Mouse (Mus musculus) cerebellum, postnatal 14 days (tissue): ENCODE measurements around the gene Strn3.

Experiments used
- DNase-seq, 2 experiments: peaks; one replicate each; pipeline ENCODE4 v3.0.0; 2021; ENCODE audit warnings: mixed read lengths in 2 of 2

Strn3 gene

DNA sequence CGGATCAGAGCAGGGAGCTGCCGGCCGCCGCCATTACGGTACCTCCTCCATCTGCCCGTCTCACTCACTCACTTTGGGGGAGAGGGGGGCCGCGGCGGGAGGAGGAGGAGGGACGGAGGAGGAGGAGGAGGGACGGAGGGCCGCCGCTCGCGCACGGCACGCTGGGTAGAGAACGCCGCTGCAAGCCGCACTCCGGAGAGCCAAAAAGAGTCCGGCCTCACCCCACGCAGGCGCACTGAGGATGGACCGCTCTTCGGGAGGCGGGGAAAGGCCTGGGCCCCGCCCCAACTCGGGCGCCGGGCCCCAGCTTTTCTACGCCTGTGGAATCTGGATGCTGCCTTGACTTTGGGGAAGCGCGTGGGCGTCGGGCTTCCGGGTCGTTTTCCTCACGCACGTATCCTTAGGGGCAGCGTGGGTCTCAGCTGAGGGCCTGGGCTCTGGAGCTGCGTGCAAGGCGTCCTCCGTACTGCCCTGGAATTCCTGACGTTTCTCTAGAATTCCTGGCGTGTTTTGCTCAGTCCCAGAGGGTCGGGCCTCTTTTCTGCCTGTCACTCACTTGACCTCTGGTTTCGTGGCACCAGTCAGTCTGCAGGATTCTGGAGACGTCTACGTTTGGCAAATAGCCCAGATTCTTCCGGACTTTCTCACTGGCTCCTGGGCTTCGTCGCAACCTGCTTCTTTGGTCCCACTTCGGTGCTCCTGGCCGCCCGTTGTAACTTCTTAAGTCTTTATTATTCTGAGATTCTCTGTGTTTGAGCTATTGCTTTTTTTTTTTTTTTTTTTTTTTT is at the start of gene Strn3:
Gene Strn3, minus strand, starts transcription at position 53 of the 788 bp plus-strand sequence.
- peak; percentile 95 to 96 for DNase-seq

DNA sequence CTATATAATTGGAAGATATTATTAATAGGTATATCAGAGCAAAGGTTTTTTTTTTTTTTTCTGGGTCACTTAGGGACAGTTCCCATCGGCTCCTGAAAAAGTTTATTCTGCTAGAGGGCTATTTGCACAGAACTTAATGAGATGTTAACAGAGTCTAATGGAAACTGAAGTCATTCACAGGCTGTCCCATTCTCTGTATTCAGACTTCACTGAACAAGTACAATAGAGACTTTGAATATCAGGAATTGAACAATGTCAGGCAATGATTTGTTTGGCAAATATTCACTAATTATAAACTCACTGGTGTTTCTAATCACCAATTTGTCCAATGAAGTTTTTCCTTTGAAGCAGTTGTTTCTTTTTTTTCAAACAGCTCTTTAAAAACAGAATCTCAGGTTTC is 45.1 kb upstream of the Strn3 start:
- no peak for DNase-seq

DNA sequence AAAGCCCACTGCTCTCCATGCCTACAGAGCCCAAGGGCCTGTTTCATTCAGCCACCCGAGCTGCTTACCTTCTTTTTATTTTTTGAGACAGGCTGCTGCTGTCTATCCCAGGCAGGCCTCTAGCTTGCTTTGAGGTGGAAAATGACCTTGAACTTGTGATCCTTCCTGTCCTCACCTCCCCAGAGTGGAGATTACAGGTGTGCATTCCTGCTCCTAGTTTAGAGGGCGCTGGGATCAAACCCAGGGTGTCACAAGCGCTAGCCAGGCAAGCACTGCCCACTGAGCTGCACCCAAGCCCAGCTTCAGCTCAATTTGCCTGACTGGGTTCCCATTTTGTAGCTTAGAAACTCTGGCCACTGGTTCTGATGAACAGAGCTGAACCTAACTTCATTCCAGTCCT is 44.7 kb upstream of the Strn3 start:
- no peak for DNase-seq

DNA sequence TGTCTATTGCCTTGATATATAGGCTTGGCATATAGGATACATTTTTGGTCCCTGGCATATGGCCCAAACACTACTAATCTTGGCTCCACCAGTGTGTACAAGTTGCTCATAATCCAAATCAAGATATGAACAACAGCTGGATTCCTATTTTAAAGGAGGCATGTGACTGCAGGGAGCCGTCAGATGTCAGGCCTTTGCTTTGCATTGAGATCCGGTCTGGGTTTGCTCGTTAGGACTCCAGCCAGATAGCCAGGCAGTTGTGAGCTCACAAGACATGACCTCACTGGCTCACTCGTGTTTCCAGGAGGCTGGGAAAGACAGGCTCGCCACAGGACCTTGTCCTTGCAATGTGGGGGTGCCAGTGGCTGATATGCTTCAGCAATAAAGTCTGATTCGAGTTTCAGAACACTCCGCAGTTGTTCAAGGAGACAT is 44.2 kb upstream of the Strn3 start:
- no peak for DNase-seq

DNA sequence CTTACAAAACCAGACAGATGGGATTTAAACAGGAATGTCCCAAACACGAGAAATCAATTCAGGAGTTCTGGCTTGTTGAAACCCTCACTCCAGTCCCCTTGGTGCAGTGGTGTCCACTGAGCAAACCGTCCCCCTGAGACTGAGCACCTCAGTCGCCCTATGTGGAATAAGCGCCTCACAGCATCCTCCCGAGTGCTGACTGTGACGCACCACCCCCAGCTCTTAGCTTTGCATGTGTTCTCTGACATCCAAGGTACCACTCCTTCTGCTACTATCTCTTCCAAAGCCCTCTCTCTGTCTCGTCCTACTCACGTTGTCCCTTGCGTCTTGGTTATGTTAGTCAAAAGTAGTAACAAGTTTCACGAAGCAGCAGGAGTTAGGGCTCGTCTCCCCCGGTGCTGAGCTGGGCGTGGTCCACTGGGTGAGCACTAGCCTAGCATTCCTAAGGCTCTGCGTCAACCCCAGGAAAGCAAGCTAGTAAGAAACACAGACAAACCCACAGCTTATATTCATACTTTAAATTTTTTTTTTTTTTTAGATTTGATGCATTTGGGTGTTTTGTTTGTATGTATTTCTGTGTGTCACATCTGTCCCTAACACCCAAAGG is 43.0 kb upstream of the Strn3 start:
- DNase-seq, result no peak

DNA sequence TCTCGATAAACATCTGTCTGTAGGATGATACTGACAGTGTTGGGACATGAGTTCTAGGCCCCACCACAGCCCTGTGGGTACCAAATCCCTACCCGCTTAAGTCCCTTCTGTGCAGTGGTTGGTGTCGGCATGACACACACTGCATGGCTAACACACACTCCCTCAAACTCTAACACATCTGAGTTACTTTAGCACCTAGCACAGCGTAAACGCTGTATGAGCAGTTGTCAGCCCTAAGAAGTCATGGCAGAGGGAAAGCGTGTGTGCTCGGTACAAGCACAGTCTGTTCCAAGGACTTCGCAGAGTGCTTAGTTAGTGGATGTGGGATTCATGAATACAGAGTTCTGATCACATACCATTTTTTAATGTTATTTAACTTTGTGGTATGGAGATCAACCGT is 38.1 kb upstream of the Strn3 start:
- DNase-seq, result no peak

DNA sequence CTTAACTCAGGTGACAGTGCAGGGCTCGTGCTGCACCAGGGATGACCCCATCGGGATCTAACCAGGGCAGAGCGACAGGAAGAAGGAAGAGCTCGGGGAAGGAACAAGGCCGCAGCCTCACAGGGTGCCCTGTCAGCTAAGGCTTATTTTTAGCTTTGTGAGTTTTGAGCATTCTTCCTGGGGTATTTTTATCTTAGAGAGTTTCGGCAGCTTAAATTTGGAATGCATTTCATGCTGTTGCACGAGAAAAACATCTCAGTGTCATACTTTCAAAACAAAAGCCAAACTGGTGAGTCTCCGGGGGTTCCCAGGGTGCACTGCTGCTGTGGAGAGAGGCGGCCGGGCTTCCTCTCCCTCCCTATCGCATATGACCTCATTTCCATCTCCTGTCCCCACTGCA is 37.4 kb upstream of the Strn3 start:
- DNase-seq, result no peak

DNA sequence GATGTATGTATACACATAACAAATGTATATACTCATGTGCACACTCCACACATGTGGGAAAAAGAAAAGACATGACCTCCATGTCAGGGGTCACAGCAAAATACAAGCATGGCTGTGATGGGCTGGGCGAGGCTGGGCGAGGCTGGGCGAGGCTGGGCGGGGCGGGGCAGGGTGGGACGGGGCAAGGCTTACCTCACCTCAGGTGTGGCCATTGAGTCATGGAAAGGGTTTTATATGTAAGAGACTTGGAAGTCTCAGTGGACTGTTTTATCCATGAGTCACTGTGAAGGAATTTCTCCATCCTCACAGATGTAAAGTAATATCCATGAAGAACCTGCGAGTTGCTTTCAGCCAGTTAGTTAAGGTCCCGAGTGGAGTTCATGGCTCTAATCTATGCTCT is 30.1 kb upstream of the Strn3 start:
- no peak for DNase-seq

DNA sequence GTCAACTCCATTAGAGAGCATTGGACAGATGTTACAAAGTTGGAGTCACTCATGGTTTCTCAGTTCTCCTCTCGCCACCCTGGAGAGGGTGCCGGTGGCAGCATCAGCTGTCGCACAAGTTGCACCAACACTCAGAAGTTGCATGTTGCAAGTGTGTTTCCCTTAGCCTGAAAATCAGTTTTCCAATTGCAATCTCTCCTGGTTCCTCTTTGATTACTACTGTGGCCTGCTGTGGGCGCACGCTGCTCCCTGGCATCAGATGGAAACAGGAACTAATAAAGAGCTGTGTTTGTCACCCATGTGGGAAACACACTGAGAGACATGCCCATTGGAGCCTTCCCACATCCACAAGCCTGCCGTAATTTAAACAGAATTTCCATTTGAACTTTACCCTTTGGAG is 26.9 kb upstream of the Strn3 start:
- DNase-seq, result no peak

DNA sequence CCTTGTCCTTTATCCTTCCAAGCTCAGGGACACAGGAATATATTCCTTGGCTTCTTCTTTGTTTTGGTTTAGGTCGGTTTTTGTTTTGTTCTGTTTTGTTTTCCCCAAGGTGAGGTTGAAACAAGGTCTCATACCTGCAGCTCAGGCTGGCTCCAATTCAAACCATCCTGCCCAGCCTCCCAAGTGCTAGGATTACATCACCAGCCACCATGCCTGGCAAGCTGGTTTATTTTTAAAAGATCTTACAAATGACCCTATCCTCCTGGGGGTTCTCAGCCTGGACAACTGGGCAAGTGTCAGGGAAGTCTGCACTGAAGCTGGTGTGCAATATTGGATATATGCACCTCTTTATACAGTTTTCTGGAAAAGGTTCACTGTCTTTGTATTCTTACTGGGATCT is 21.0 kb upstream of the Strn3 start:
- no peak for DNase-seq

DNA sequence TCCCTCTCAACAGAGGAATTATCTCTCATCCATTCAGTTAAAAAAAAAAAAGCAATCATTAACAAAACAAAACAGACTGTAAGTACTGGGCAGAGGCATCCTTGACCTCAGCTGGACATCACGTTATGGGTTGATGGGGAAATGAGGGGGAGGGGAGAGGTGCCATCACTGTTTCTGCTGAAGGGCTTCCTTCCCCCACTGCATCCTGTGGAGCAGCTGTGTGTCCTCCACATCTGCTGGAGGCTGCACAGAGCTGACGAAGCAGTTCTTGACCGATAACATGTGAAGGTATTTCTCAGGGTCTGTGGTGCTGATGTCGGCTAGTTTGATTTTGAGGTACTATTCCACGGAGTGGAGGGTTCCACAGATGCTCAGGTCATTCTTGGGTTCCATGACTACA is 18.5 kb upstream of the Strn3 start:
- no peak for DNase-seq

DNA sequence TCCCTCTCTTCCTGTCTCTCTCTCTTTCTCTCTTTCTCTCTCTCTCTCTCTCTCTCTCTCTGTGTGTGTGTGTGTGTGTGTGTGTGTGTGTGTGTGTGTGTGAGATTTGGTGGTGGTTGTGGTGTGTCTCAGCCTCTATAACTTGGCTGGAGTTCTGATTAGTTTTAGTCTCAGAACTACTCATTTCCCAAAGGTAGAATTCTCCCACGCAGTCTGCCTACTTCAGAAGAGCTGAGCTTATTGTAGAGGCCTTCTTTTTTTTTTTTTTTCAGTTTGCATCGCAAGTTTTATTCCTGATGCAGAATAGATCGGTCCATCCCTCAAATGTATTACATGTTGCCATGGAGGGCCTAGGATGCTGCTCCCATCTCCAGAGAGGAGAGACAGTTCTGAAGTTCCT is 18.0 kb upstream of the Strn3 start:
- no peak for DNase-seq

DNA sequence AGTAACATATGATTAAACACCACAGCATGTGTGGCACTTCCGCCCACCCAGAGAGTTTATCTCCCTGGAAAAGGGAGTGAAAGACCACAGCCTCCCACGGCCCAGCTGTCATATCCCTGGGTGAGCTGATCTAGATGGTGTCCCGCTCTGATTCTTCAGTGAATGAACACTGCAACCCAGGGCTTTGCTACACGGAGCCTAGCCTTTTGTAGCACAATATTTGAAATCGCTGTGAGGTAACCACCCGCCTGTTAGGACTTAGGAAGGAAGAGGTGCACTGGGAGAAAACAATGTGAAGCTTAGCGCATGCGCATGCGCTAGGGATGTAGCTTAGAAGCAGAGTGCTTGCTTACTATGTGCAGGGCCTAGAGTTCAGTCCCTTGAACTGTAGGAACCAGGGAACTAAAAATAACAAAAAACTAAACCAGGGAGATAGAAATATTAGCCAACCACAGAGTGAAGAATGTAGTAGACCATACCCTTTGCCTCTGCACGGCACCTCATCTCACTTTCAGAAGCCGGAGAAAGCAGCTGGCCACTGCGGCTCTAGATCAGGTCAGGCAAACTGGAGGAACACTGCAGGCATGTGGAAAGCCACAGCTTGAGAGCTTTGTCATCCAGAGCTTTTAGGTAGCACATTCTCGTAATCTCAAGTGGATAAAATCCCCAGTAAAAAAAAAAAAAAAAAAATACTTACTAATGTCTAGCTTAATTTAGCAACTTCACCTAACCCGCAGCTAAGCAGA is 17.4 kb upstream of the Strn3 start:
- DNase-seq, result no peak

DNA sequence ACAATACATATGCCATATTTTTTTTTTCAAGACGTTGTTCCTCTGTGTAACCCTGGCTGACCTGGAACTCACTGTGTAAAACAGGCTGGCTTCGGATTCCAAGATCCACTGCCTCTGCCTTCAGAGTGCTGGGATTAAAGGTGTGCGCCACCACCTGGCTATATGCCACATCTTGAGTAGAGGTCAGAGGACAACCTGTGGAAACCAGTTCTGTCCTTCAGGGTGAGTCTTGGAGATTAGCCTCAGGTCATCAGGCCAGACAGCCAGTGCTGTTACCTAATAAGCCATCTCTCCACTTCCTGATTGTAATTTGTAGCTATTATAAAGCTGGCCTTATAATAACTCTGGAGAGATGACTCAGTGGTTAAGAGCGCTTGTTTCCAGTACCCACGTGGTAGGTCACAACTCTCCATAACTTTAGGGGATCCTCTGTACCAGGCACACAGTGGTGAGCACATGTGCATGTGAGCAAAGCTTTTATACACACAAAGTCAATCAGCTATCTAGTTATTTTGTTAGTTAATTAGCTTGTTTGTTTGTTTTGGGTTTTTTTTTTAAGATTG is 15.1 kb upstream of the Strn3 start:
- DNase-seq, result no peak

DNA sequence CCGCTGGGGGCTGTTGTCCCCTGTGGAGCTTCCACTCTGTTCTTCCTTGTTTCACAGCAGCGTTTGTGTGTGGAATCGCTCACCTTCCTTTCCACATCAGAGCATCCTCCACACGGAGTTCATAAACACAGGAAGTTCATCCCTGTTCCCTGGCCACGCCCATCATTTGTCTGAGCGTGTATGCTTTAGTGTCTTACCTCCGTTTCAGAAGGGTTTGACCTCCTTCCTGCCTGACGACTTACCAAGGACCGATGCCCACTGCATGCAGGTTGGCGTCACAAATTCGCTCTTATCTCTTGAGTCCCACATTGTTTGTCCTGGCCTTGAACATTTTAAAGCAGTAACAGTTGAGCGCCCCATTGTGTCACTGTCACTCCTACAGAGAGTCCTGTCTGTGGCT is 14.1 kb upstream of the Strn3 start:
- no peak for DNase-seq

DNA sequence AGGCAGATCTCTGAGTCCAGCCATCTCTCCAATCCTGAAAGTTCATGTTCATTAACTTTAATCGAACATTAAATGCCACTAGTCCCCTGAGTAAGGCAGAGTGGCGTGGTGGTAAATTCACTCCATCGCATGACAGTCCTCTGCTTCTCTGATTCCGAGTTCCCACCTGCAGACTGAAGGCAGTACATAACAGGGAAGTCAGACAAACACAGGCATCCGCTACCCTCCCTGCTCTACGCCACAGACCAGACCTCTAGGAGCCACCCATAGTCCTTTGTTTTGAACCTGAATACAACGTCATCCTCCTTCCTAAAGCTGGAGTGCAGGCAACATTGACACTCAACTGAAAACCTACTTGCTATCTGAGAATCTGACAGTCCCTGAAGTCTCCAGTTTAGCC is 12.9 kb upstream of the Strn3 start:
- DNase-seq, result no peak

DNA sequence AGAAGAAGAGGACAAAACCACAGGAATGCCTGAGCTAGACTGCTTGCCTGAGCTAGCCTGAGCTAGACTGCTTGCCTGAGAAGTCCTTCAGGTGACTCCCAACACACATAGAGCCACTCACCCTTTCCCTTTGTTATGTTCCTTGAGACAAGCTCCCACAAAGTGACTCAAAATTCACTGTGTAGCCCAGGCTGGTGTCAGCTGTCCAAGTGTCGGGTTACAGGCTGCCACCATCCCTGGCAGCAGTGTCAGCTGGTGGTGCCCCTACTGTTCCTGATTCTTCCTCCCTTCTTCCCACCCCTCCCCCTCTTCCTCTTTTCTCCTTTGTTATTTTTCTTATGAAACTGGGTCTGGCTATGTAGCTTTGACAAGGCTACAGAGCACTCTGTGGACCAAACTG is 12.2 kb upstream of the Strn3 start:
- DNase-seq, result no peak

DNA sequence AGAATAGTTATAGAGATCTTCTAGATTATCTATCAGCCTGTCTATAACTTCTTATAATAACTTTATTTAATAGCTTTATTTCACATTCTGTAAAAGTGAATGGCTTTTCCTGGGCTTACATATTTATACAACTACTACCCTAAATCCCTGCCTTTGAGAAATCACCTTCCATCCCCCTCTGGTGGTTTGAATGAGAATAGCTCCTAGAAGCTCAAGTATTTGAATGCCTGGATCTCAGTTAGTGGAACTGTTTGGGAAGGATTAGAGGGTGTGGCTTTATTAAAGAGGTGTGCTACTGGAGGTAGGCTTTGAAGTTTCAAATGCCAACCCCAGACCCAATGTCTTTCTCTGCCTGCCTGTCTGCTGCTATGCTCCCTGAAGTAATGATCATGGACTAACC is 10.0 kb upstream of the Strn3 start:
- no peak for DNase-seq

DNA sequence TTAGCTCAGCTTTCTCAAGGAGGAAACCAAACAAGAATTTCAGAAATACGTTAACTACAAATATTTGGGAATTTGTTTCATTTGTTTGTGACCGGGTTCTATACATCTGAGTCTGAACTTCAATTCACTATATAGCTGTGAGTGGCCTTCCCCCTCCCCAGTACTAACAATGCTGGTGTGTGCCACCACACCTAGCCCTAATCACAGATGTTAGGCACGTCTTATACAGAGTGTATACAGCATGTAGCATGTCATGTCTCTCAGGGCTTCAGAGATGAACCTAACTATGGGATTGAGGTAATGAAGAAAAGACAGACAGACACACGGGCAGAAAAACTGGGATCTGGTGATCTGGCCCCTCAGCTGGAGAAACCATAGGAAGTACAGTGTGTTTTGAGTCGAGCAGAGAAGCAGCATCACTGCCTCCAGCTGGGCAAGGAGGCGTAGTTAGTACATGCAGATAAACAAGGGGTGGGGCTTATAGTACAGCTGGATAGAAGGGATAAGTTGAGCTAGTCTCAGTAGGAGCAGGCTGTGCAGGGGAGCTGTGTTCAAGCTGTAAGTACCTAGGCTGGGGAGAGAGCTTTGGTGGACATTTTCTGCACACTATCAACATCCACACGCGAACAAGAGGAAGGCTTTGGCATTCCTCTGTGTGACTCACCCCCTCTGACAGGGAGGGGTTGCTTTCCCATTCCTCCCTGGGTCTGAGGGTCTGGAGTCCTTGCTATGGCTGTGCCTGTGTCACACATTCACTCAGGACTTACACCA is 8.1 kb upstream of the Strn3 start:
- no peak for DNase-seq

DNA sequence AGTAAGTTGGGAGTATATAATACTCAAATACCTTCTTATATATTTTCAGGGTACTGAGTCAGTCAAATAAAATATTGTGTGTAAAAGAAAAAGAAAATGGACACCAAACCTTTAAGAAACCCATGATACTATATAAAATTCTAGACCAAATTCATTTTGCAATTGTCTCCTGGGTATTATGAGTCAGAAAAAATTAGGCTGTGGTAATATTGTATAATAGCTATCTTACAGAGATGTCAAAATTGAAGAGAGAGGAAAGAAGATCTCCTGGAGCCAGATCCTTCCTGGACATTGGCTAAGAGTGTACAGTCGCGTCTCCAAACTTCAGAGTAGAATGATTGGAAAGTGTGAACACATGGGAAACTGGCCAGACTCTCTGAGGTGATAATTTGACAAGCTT is 4.5 kb upstream of the Strn3 start:
- no peak for DNase-seq

DNA sequence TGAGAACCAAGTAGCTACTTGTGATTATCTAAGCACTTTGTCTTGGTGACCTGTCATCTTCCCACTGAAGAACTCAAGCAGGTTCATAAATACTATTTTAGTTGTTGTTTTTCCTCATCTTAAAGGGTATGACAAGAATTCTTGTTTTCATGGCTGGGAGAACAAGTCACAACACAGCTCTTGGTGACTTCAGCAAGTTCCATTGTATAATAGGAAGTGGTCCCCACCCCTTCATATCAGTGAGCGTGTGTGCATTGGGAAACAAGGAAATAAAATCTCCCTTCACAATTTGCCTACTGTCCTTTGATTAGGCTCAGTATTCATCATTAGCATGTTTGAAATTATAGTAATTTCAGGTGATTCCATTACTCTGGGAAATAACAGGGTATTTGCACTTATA is 3.3 kb upstream of the Strn3 start:
- no peak for DNase-seq

DNA sequence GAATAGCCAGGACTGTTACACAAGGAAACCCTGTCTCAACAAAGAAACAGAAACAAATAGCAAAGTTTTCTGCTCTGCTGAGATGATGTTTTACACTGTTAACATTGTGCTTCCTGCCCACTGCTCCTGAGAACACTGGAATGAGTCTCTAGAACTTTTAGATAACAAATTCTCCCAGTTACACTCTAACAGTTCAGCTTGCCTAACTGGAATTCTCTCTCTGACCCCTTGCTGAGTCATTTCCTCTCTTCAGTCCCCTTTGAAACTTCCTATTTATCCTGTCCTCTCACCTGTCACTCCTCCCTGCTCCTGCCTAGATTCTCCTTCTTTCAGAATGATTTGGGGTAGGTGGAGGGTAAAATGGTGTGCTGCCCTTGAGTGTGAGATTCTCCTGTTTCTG is 2.4 kb upstream of the Strn3 start:
- DNase-seq, result no peak

DNA sequence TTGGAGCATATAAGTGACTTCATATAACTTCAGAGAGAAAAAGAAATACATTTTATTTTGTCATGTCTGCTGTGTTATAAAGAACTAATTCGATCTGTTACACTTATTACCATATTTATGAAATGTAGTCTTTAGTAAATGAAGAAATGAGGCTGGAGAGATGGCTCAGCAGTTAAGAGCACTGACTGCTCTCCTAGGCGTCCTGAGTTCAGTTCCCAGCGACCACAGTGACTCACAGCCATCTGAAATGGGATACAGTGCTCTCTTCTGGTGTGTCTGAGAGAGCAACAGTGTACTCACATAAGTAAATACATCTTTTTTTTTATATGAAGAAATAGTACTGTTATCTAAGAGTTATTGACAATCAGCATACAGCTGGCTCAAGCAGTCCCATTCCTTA is 1.7 kb upstream of the Strn3 start:
- no peak for DNase-seq
